Mouse (Mus musculus) kidney, embryonic 15.5 days (tissue): ENCODE data around the gene Uimc1. TPM values are rescaled to one million over a fixed set of nuclear protein-coding genes. Genes with fewer than 3 reads are reported as not detected.
A peak's percentile ranks its signal among the peaks of the same experiment; 100 is the strongest.

Experiments used
- ATAC-seq: fragments of 200-750 bp; cut with Nextera tagmentation; replicated peaks from 2 replicates; pipeline ENCODE4 v1.8.0; 2017; ENCODE audit warnings: moderate TSS enrichment; ENCODE audit not compliant: low FRiP score
- H3K27ac ChIP-seq: fragments of 300-500 bp; sonication (generic); 2 replicates; pipeline ENCODE4 v1.5.1; 2015; ENCODE audit warnings: mild to moderate bottlenecking, inconsistent platforms
- H3K27me3 ChIP-seq: fragments of 300-500 bp; sonication (generic); 2 replicates; pipeline ENCODE4 v1.6.1; 2015; ENCODE audit warnings: inconsistent platforms
- H3K36me3 ChIP-seq: fragments of 300-500 bp; sonication (generic); 2 replicates; pipeline ENCODE4 v1.6.1; 2015; ENCODE audit warnings: inconsistent platforms
- H3K4me1 ChIP-seq: fragments of 300-500 bp; sonication (generic); 2 replicates; pipeline ENCODE4 v1.6.1; 2015; ENCODE audit warnings: inconsistent platforms
- H3K4me2 ChIP-seq: fragments of 300-500 bp; sonication (generic); 2 replicates; pipeline ENCODE4 v1.6.1; 2015; ENCODE audit warnings: moderate library complexity, mild to moderate bottlenecking, inconsistent platforms
- H3K4me3 ChIP-seq: fragments of 300-500 bp; sonication (generic); replicated peaks from 2 replicates; pipeline ENCODE4 v1.5.1; 2015; ENCODE audit warnings: mild to moderate bottlenecking, inconsistent platforms
- H3K9ac ChIP-seq: fragments of 300-500 bp; sonication (generic); 2 replicates; pipeline ENCODE4 v1.6.1; 2015; ENCODE audit warnings: mild to moderate bottlenecking, inconsistent platforms
- H3K9me3 ChIP-seq: fragments of 300-500 bp; sonication (generic); replicated peaks from 2 replicates; pipeline ENCODE4 v1.6.1; 2016; ENCODE audit warnings: inconsistent platforms
- whole genome bisulfite sequencing: fragments of 180-500 bp; shearing (Covaris S2); methylation state at CpG from one replicate; pipeline ENCODE4 v1.1.7; 2015; ENCODE audit warnings: mixed read lengths; 5-methylcytosine and 5-hydroxymethylcytosine counted together
- polyA plus RNA-seq: library from polyadenylated mRNA; unstranded; fragments of >200 nt; fragmentation: Nextera tagmentation; extraction: Ambion mirVana; gene quantifications from 2 replicates; pipeline ENCODE4 v1.2.1, GENCODE M21; 2015

Uimc1 gene
- polyA plus RNA-seq, 1 experiment from 2014 or later, result 24.3 TPM

DNA sequence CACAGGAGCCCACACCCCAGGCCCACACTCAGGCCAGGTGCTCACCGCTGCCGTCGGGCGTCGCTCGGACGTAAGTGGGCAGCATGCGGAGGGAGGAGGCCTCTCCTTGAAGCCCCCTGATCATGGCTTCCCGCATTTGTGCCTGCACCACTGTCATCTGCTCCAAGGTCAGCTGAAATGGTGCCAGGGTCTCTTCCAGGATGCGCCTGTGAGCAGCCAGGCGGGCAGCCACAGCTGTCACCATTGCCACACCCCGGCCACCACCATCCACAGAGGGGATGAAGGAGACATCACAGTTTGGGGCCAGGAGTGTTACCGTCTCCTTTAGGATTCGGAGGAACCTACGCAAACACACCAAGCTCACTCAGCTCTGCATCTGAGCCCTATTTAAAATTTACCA is 89.0 kb downstream of the Uimc1 start:
- Histone ChIP-seq H3K9ac (no peak overlapping the region), H3K4me2 (no peak overlapping the region), H3K4me3 (no peak overlapping the region)

DNA sequence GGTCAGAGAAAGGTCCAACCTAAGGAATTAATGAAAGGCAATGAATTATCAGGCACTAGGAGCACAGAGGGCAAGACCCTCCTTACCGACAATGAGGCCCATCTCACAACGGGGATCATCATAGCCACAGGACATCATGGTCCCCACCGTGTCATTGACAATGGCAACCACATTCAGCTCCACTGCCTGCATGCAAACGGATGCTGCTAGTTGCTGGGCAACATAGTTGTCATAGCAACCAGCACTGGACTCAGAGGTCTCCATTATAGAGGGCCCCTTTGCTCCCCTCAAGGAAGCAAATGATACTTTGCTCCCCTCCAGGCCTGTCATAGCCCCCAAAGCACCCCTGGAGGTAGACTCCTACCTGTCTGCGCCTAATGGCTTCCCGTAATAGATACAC is 91.5 kb downstream of the Uimc1 start:
- WGBS, result 78% methylated on average over 6 of the region's 6 CpGs
- H3K9ac ChIP-seq, result no peak overlapping the region
- ATAC-seq, result no peak
- H3K4me3 ChIP-seq, result no peak overlapping the region
- H3K36me3 ChIP-seq, result no peaks in the 10 kb centered on the region
- H3K27ac ChIP-seq, result no peak overlapping the region
- H3K4me1 ChIP-seq, result peaks cover 24% of the 10 kb centered on the region
- H3K4me2 ChIP-seq, result no peak overlapping the region
- H3K9me3 ChIP-seq, result no peaks in the 10 kb centered on the region
- peaks cover 22% of the 10 kb centered on the region for H3K27me3 ChIP-seq

More for the DNA sequence above, 89.0 kb downstream of the Uimc1 start:
- no peaks in the 10 kb centered on the region for H3K36me3 ChIP-seq
- ATAC-seq, result no peak
- H3K27ac ChIP-seq, result no peak overlapping the region
- no peaks in the 10 kb centered on the region for H3K9me3 ChIP-seq
- H3K4me1 ChIP-seq, result peaks cover 11% of the 10 kb centered on the region
- peaks cover 24% of the 10 kb centered on the region for H3K27me3 ChIP-seq
- 88% methylated on average over 15 of the region's 15 CpGs for WGBS

DNA sequence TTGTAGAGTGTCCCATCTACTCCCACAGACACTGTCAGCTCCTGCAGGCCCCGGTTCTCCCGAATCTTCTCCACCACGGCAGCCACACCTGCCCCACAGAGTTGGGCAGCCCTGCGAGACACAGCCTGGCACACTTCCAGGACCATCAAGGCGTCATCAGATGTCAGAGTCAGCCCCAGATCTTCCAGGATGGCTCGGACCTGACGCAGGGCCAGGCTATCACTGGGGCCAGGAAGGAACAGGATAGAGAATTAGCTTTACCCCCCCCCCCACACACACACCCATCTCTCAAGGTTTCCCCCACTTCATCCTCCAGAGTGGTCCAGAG is 93.7 kb downstream of the Uimc1 start:
- Histone ChIP-seq H3K27me3 (peaks cover 16% of the 10 kb centered on the region; the same call in 1 of the 2 replicates), H3K36me3 (no peaks in the 10 kb centered on the region), H3K27ac (no peak overlapping the region), H3K4me2 (no peak overlapping the region), H3K9ac (no peak overlapping the region), H3K4me3 (no peak overlapping the region), H3K4me1 (peaks cover 19% of the 10 kb centered on the region), H3K9me3 (no peaks in the 10 kb centered on the region)
- no peak for ATAC-seq
- 84% methylated on average over 7 of the region's 7 CpGs for WGBS

DNA sequence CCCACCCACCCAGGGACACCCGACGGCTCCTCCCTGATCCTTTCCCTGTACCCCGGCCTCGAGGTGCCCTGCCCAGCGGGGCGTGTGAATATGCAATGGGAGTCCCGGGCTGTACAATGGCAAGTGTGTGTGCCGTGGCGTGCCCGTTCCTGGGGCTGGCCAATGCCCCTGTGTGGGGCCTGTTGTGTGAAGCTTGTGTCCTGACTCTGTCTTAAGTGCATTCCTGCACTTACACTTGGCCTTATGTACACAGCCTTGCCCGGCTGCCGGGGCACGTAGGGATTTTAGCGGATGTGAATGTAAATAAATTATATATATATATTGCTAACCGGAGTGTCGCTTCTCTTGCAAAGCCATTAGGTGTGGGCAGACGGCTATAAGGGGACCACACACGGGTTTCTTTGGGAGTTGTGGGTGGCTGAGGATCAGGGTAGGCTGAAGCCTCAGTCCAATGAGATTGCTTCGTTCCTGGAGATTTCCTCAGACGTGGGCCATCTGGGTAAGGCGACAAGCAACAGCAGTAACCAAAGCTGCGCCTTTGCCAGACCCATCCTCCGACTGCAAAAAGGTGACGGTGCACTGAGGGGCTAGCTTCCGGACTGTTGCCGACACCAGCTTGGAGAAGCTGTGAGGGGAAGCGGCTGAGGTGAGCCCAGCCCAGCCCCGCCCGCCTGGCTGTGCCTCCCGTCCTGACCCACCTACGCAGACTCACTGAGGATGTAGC is 94.2 kb downstream of the Uimc1 start:
- Histone ChIP-seq H3K4me3 (no peak overlapping the region), H3K4me1 (peaks cover 19% of the 10 kb centered on the region), H3K9ac (no peak overlapping the region), H3K27ac (no peak overlapping the region), H3K27me3 (peaks cover 13% of the 10 kb centered on the region; the same call in 1 of the 2 replicates), H3K9me3 (no peaks in the 10 kb centered on the region), H3K36me3 (no peaks in the 10 kb centered on the region), H3K4me2 (no peak overlapping the region)
- no peak for ATAC-seq
- 56% methylated on average over 31 of the region's 31 CpGs for WGBS

DNA sequence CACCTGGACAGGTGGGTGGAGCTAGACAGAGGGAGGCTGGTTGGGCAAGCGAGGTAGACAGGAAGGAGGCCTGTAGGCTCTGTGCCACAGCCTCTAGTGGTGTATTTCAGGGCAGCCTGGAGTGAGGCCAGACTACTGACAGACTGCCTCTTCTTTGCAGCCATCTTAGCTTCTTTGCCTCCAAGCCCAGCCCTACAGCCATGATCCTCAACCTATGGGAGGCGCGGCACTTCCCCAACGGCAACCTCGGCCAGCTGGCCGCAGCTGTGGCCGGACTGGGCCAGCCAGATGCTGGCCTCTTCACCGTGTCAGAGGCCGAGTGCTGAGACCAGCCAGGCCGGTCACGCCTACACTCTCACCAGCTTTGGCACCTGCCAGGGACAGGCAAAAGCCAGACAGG is 95.5 kb downstream of the Uimc1 start:
- Histone ChIP-seq H3K27me3 (0 out of 2 replicates have a peak, but pooled peaks cover 9% of the 10 kb centered on the region), H3K27ac (no peak overlapping the region), H3K4me2 (no peak overlapping the region), H3K4me3 (no peak overlapping the region), H3K9ac (no peak overlapping the region), H3K4me1 (peaks cover 19% of the 10 kb centered on the region), H3K9me3 (no peaks in the 10 kb centered on the region), H3K36me3 (no peaks in the 10 kb centered on the region)
- peak; percentile 22 for ATAC-seq
- 45% methylated on average over 11 of the region's 11 CpGs for WGBS

DNA sequence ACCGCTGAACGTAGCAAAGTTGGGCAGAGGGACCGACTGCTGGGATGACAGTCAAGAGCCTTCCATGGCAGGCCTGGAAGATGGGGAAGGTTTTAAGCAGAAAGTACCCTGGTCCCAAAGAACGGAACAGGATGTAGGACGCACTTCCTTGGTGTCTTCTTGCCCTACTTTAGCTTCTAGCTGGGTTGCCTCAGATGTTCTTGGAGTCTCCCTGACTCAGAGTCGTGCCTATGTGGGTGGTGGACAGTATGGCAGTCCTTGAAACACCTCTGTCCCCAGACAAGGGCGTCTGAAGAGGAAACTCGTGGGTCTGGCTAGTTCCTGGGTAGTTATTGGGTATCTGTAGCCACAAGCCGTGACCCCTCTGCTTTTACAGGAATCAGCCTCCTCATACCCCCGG is 98.0 kb downstream of the Uimc1 start:
- Histone ChIP-seq H3K9me3 (no peaks in the 10 kb centered on the region), H3K4me1 (peaks cover 19% of the 10 kb centered on the region), H3K27ac (no peak overlapping the region), H3K27me3 (0 out of 2 replicates have a peak, but pooled peaks cover 5% of the 10 kb centered on the region), H3K4me3 (no peak overlapping the region), H3K36me3 (no peaks in the 10 kb centered on the region), H3K9ac (no peak overlapping the region), H3K4me2 (no peak overlapping the region)
- ATAC-seq, result no peak
- WGBS, result 71% methylated on average over 10 of the region's 10 CpGs

DNA sequence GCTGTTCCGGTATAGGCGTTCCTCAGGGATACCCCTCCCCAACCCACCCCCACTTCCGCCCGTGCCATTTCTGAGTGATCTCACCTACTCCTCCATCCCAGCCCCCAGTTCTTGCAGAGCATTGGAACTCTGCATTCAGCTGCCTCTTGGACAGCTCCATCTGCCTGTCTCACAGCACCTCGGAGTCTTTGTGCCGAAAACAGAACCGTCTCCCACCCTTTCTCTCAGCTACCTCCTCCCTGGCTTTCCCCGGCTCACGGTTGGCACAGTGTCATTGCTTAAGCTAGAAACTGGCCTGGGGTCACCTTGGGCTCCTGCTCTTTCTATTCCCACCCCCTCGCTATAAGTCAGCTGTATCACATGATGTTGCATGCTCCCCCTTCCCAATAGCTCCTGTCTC is 99.7 kb downstream of the Uimc1 start:
- Histone ChIP-seq H3K9me3 (no peaks in the 10 kb centered on the region), H3K4me2 (no peak overlapping the region), H3K4me1 (peaks cover 12% of the 10 kb centered on the region), H3K36me3 (no peaks in the 10 kb centered on the region), H3K4me3 (no peak overlapping the region), H3K9ac (no peak overlapping the region), H3K27ac (no peak overlapping the region), H3K27me3 (no peaks in the 10 kb centered on the region)
- no peak for ATAC-seq
- 76% methylated on average over 10 of the region's 10 CpGs for WGBS

DNA sequence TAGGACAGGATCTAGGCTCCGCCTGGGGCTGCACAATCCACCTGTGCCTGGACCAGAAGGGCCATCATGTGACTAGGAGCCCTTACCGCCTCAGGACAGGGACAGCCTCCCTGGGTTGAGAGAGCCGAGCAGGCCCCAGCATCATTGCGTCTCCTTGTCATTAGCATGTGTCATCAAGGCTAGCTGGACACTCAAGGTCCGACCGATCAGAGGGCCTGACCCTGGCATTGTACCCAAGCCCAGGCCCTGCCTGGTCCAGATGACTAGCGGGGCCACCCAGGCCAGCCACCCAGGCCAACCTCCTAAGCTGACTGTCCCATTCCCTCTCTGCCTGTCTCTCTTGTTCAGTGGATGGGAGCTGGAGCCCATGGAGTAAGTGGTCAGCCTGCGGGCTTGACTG is 102.5 kb downstream of the Uimc1 start:
- Histone ChIP-seq H3K4me2 (no peak overlapping the region), H3K9me3 (no peaks in the 10 kb centered on the region), H3K4me1 (0 out of 2 replicates have a peak, but pooled peaks cover 13% of the 10 kb centered on the region), H3K27me3 (peaks cover 9% of the 10 kb centered on the region), H3K36me3 (no peaks in the 10 kb centered on the region), H3K9ac (no peak overlapping the region), H3K4me3 (no peak overlapping the region), H3K27ac (no peak overlapping the region)
- ATAC-seq, result no peak
- 85% methylated on average over 8 of the region's 8 CpGs for WGBS

DNA sequence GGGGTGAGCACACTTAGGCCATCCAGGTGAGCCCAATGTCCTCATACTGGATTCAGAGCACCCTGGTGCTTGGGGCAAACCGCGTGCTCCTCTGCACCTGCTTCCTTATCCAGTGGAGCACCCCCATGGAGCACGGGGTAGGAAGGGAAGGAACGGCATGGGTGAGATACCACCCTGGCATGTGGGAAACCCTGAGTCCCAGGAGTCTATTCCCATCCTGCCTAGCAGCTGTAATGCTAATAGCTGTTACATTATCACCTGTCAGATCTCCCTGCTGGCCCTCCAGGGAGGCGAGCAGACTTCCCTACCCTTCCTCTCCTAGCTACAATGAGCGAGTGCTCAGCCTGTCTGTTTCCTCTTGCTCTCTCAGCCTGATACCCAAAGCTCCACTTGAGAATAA is 104.9 kb downstream of the Uimc1 start:
- Histone ChIP-seq H3K36me3 (no peaks in the 10 kb centered on the region), H3K27me3 (peaks cover 18% of the 10 kb centered on the region), H3K27ac (no peak overlapping the region), H3K9me3 (no peaks in the 10 kb centered on the region), H3K4me2 (no peak overlapping the region), H3K9ac (no peak overlapping the region), H3K4me3 (no peak overlapping the region), H3K4me1 (0 out of 2 replicates have a peak, but pooled peaks cover 13% of the 10 kb centered on the region)
- no peak for ATAC-seq
- WGBS, result 73% methylated on average over 6 of the region's 6 CpGs

DNA sequence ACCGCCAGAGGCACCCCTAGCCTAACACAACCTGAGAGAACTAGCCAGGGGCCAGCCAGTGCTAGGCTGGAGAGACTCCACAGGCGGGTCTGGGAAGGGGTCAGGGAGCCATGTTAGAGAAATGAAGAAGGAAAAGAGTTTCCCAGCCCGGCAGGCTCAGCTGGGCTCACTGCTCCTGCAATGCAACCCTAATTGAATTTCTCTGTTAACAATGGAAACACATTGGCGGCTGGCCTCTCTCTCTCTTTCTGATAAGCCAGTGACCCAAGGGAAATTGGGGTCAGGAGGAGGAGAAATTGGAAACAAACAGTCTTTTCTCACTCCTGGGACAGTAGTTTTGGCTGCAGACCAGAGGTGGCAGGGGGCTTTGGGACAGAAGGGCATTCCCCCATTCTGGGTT is 105.5 kb downstream of the Uimc1 start:
- Histone ChIP-seq H3K4me3 (no peak overlapping the region), H3K9ac (no peak overlapping the region), H3K9me3 (no peaks in the 10 kb centered on the region), H3K4me2 (no peak overlapping the region), H3K27ac (no peak overlapping the region), H3K27me3 (peaks cover 18% of the 10 kb centered on the region), H3K36me3 (no peaks in the 10 kb centered on the region), H3K4me1 (0 out of 2 replicates have a peak, but pooled peaks cover 13% of the 10 kb centered on the region)
- ATAC-seq, result no peak
- 22% methylated on average over 4 of the region's 4 CpGs for WGBS

DNA sequence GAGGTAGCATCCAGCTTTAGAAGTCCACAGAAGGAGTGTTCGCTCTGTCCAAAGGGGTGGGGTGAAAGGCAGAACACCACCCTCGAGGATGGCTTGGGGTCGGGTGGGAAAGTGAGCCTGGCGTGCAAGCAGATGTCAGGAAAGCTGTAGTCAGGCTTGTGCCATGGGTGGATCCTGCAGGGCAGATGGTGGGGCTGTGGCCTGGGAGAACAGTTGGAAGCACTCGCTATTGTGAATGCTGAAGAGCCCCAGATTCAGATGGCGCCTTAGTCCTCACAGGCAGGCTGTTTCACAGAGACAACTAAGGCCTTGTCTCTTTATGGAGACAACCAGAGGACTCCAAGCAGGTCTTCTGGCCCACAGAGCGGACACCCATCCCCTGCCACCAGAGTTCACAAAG is 107.9 kb downstream of the Uimc1 start:
- no peak for ATAC-seq
- H3K27me3 ChIP-seq, result peaks cover 20% of the 10 kb centered on the region
- H3K4me1 ChIP-seq, result peaks cover 29% of the 10 kb centered on the region
- no peak overlapping the region for H3K4me2 ChIP-seq
- H3K4me3 ChIP-seq, result no peak overlapping the region
- no peaks in the 10 kb centered on the region for H3K9me3 ChIP-seq
- 94% methylated on average over 7 of the region's 7 CpGs for WGBS
- no peak overlapping the region for H3K9ac ChIP-seq
- no peak overlapping the region for H3K27ac ChIP-seq
- H3K36me3 ChIP-seq, result no peaks in the 10 kb centered on the region

DNA sequence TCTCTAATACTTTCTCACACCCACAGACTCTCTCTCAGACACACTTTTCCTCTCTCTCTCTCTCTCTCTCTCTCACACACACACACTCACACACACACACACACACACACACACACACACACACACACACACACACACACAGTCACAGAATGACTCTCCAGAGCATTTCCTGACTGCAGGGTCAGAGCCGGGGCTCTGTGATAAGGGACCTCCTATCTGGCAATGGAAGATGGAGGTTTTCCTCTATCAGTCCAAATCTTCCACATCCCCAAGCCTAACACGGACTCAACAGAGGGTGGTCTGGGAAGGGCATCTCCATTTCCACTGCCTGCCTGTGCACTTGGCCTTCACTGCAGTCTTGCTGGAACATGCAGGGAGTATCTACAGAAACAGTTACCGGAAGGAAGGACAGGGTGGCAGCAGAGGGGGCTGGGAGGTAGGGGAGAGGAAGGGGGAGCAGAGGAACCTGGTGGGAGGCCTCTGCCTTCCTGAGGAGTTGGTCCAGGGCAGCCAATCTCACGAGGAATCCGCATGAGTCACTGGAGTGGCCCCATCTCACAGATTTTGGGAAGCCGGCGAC is 111.8 kb downstream of the Uimc1 start:
- H3K27ac ChIP-seq, result 0 out of 2 replicates have a peak overlapping the region, but pooled peaks have one; percentile 1
- no peak overlapping the region for H3K4me2 ChIP-seq
- H3K9ac ChIP-seq, result no peak overlapping the region
- no peak for ATAC-seq
- H3K9me3 ChIP-seq, result no peaks in the 10 kb centered on the region
- peaks cover 21% of the 10 kb centered on the region for H3K4me1 ChIP-seq
- WGBS, result 57% methylated on average over 7 of the region's 7 CpGs
- H3K36me3 ChIP-seq, result no peaks in the 10 kb centered on the region
- H3K27me3 ChIP-seq, result peaks cover 23% of the 10 kb centered on the region
- no peak overlapping the region for H3K4me3 ChIP-seq
